Mouse (Mus musculus): Measurements from ENCODE around the gene Gm45716.
A peak's percentile ranks its signal among the peaks of the same experiment; 100 is the strongest.

The Gm45716 gene

DNA sequence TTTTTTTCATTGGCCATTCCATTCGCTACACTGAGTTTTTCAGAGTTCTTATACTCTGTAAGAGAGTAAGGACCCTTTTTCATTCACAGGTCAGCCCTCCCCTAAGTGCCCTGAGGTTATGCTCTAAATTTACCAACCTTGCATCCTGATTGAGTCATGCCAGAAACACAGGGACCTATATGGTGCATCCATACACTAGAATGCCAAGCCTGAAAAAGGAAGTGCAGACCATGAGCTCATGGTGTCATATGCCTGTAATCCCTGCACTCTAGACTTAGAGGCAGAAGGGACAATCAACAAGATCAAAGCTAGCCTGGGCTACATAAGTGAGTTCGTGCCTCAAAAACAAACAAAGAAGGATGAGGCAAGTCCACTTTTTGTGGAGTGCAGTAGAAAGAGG lies 13.3 kb downstream of the Gm45716 start:
- DNase-seq (ENCODE audit: low spot score in 2 of 2), result no peak

- DNase-seq (ENCODE audit: low spot score in 2 of 2), result no peak
Measured at GRCm38 (mm10) chr11:90214246-90214645, 26.8 kb downstream of the Gm45716 start.

DNA sequence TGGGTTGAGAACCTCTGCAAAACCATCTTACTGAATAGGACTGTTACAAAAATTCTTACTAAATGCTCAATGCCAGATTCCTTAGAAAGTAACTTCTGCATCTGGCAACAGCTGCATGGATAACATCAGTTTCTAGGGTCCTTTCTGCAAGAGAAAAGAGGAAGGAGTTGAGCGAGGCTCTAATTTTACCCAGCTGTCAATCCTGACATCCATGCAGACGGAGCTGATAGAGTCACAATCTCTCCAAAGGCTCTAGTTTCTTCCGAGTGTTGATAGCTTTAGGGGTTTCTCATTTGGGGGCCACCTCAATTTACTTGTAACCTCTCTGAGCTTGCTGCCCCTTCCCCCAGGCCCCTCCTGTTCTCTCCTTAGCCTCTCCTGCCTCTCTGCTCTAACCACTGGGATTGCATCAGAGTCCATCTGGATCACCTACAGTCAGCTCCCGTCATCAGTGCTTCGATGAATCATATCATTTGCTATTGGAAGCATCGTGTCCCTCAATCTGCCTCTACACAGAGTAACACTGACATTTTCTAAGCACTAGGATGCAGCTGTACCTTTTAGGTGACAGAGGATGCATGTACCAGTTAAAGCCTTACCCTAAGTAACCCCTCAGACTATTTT lies 32.7 kb downstream of the Gm45716 start:
- DNase-seq (ENCODE audit: low spot score in 2 of 2), result no peak

- no peak for DNase-seq (ENCODE audit: low spot score in 2 of 2)
Measured at GRCm38 (mm10) chr11:90220750-90221149, 33.3 kb downstream of the Gm45716 start.

DNA sequence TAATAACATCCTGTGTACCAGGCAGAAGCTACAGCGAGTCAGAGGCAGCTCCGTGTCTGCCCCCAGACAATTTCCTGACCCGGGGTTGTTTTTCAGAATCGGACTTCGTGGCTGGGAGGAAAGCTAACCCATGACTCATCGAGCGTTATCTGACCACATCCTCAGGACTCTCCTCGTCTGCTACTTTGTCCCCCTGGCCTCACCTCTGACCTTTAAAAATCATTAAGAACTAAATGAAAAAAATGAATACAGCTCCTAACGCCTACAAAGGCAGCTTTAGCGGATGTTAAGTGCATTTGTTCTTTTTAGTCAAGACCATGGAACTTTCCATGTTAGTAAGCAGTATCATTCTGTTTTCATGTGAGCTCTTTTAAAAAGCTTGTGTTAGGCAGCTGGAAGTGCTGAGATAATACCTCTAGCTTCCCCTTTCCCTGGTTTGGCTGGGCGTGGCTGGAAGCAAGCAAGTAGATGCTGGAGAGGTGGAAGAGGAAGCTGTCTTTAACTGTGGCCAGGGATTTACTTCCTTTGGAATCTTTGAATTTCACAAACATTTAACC lies 37.5 kb downstream of the Gm45716 start:
- no peak for DNase-seq (ENCODE audit: low spot score in 2 of 2)

DNA sequence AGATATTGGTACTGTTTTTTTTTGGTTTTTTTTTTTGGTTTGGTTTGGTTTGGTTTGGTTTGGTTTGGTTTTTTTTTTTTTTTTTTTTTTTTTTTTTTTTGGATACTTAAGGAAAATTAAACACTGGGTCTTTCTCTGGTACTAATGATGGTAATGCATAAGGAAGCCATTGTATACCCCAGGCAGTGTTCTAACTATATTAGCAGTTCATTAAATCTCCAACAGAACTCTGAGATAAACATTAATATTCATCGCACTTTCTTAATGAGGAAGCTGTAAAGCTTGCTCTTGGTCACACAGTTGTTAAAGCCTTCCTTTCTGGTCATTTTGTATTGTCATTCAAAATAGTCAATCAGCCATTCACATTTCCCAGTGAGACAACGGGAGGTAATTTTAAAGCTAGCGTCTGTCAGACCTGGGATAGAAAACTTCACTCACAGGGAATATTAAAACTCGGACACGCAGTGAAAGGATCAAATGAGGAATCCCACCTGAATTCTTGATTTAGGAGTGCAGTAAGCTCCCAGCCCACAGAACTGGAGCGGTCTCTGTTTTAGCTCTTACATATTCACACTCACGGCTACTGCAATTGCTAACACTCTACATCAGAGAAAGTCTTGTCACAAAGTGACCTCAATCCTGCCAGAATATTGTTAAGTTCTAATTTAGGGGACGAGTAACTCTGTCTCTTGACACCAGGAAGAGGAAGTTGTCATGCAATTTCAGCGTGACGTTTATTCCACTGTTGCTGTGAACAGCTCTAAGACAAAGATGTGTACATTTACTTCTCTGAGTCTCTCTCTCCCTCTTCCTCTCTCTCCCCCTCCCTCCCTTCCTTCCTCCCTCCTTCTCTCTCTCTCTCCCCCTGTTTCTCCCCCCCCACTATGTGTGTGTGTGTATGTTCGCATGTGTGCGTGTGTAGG lies 39.8 kb downstream of the Gm45716 start:
- no peak for DNase-seq (ENCODE audit: low spot score in 2 of 2)

DNA sequence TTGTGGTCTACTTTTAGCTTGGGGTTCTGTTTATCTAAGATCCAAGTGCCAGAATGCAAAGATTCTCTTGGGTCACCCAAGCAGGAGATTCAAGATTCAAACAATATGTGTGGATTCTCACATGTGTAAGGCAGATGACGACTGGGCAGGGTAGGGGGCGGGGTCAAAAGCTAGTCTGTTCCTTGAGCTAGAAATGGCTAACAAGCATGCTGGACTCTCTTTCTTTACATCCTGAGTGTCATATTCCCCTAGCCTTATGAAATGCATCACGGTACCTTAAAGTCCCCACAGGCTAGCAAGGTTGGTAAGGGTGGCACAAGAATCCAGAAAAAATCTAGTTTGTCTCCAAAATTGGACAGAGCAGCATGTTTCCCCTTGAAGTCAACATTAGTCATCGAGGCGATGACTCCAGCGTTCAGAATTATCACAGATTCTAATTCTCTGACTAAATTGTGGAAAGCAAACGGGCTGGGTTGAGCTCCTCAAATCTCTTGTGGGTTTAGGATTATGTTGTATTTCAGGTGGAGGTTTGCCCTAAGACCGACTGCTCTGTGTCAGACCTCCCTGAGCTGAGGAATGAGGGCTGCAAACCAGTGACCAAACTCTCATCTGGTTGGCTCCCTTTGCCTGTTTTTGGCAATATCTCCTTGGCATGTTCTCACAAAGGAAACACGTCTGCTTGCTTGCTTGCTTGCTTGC lies 40.9 kb downstream of the Gm45716 start:
- no peak for DNase-seq (ENCODE audit: low spot score in 2 of 2)

- no peak for DNase-seq (ENCODE audit: low spot score in 2 of 2)
Measured at GRCm38 (mm10) chr11:90229800-90230199, 42.3 kb downstream of the Gm45716 start.

DNA sequence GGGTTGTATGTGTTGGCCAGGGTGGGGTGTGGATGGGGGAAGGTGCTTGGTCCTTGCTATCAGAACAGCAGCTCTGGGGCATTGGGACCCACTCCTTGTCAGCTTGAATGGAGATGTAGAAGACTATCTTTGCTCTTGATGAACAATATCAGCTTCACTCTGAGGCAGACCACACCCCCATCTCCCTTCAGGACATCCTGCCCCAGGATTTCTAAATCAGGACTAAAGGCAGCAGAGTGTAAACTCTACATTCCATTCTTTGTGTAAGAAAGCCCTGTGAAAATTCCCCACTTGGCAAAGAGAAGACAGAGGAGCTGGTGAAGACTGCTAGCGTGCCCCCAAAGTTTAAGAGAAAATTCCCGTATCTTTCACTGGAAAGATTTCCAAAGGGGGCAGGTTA lies 43.2 kb downstream of the Gm45716 start:
- no peak for DNase-seq (ENCODE audit: low spot score in 2 of 2)

GRCm38 (mm10) chr11:90231631-90232030 lies 44.1 kb downstream of the Gm45716 start:
- DNase-seq (ENCODE audit: low spot score in 2 of 2), result no peak

DNA sequence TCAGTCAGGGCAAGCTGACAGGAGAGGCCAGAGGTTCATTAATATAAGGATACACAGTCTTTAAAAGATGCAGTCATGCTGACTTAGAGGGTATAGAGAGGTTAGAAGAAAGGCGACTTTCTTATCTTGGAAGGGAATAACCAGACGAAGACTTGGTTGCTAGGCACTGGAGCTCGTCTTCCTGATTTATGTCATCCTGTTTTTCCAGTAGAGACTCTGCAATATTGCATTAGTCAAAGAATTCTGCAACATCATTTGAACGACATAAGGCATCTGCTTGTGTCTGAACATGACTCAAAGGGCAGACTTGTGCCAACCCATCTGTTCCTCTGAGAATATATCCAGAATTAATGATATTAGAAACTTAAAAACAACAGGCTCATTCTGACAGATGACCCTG lies 45.2 kb downstream of the Gm45716 start:
- no peak for DNase-seq (ENCODE audit: low spot score in 2 of 2)

- no peak for DNase-seq (ENCODE audit: low spot score in 2 of 2)
Measured at GRCm38 (mm10) chr11:90235221-90235620, 47.7 kb downstream of the Gm45716 start.

- no peak for DNase-seq (ENCODE audit: low spot score in 2 of 2)
Measured at GRCm38 (mm10) chr11:90237616-90238015, 50.1 kb downstream of the Gm45716 start.

DNA sequence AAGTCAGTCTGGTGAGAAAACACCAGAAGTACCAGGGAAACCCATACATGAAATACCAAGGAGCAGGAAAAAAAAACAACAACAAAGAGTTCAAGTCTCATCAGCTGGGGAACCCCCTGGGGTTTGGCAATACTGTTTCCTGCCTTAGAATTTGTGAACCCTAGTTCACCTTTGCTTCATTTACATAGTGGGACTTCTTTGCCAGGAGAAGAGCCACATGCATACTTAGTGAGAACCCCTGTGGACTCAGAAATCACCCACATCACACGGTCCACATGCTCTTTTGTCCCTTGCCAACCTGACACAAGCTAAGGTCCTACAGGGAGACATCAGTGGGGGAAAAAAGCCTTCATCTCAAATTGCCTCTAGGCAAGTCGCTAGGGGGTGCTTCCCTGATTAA lies 51.2 kb downstream of the Gm45716 start:
- DNase-seq (ENCODE audit: low spot score in 2 of 2), result no peak

DNA sequence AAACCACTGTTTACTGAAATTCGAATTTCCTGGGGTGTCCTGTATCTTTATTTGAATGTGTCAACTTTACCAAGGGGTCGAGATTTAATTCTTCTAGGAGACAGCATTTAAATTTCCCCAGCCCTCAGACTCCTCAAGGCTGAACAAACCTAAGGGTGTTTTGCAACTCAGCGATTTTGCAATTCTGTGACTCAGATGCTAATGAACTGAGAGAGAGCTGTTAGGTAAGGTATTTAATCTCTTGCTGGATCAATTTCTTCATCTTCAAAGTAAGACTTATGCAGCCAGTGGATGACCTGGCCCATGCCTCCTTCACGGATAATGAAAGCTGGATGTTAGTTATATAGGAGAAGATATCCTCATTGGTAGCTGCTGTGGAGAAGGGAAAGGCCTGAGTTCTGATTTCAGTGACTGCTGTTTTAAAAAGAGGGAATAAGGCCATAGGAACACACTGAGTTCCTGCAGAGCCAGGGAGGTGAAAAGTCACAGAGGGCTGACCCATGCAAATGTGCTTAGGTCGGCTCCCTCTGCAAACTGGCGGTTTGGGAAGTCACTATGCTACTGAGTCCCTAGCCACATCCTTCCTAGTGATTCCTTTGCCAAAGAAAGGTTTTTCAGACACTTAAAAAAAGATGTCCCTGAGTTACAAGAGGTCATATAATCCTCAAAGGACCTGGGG lies 53.3 kb downstream of the Gm45716 start:
- no peak for DNase-seq (ENCODE audit: low spot score in 2 of 2)

- DNase-seq (ENCODE audit: low spot score in 2 of 2), result no peak
Measured at GRCm38 (mm10) chr11:90241874-90242273, 54.4 kb downstream of the Gm45716 start.

GRCm38 (mm10) chr11:90243300-90243699 lies 55.8 kb downstream of the Gm45716 start:
- no peak for DNase-seq (ENCODE audit: low spot score in 2 of 2)

DNA sequence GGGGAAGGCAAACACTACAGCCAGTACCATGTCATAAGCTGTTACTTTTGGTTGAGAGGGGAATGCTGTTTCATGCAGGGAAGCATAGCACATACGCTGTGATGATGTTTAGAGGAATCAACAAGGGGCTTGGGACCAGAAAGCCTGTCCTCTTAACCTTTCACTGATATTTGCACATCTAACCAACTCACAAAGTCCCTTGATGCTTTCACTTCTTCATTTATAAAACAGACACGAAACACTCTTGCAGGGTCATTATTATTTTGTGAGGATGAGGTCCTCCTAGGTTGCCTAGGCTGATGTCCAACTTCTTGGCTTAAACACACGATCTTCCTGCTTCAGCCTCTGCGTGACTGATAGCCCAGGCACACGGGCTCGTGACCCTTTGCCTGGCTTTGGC lies 58.1 kb downstream of the Gm45716 start:
- no peak for DNase-seq (ENCODE audit: low spot score in 2 of 2)

- no peak for DNase-seq (ENCODE audit: low spot score in 2 of 2)
Measured at GRCm38 (mm10) chr11:90246676-90247075, 59.2 kb downstream of the Gm45716 start.

GRCm38 (mm10) chr11:90247793-90248192 lies 60.3 kb downstream of the Gm45716 start:
- DNase-seq (ENCODE audit: low spot score in 2 of 2), result no peak

DNA sequence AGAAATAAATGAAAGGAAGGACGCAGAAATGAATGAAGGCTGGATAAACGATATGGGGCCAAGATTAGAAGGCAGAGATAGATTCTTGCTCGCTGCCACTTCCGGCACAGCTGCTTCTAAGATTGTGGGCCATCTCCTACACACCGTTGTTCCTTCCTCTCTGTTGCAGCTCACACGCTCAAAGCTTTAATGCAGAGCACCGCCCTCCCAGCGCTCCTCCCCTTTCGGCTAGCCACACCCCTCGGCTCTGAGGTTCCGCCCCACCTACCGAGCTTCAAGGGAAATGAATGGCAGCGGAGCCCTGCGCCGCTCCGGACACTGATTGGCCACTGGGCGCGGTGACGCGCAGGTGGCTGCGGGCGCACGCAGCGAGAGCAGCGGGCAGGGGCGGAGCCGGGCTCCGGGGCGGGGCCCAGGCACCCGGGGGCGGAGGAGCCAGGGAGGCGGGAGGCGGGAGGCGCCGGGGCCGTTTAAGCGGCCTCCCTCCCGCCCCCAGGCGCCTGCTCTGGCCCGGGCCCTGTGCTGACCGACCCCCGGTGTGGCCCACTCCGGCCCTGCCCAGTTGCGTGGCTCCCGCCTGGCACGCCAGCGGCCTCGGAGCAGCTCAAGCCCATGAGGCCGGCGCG lies 61.7 kb downstream of the Gm45716 start, which contains the start of gene Mmd:
Gene Mmd, plus strand, starts transcription at position 432 of the 626 bp plus-strand sequence.
- peak; percentile 97 for DNase-seq (ENCODE audit: low spot score in 2 of 2)

All from urinary bladder, postnatal 4 days (tissue).